ENCODE assay signal across 16 mouse cellular contexts in genomic region chr7:145015463-145016085, GRCm38 (mm10).
DNase-seq lines count a peak whose midpoint lies in the region; ATAC-seq and TF ChIP-seq lines count a peak whose summit lies in the region.
"Had no signal": no experiment of that assay in that cellular context is flagged by ENCODE, and none has a peak within 500 bp of the region (broad histone marks: within the 10 kb centered on the region; RNA-seq: fewer than 3 reads in every experiment).

No protein-coding gene starts in this region.

- 35% methylated on average over 22 of the region's 22 CpGs for WGBS in forebrain, embryonic 11.5 days
- WGBS in forebrain, embryonic 15.5 days: 34% methylated on average over 22 of the region's 22 CpGs
- WGBS in kidney, postnatal 0 days: 34% methylated on average over 22 of the region's 22 CpGs
- 21% methylated on average over 22 of the region's 22 CpGs for WGBS in midbrain, postnatal 0 days

- H3K4me3 ChIP-seq in forebrain, embryonic 11.5 days (ENCODE audit: low read depth, low read length): no peak overlapping the region
- no peak overlapping the region for H3K4me3 ChIP-seq in forebrain, embryonic 15.5 days
- no peak overlapping the region for H3K4me3 ChIP-seq in kidney, postnatal 0 days (replicated peaks; ENCODE audit: low read depth, low read length)
- H3K4me3 ChIP-seq in midbrain, postnatal 0 days (ENCODE audit: low read depth, low read length): no peak overlapping the region
- H3K4me3 ChIP-seq: heart, adult 2 months; left cerebral cortex, adult 2 months; megakaryocyte, embryonic 14.5 days had no signal

- no peaks in the 10 kb centered on the region for H3K9me3 ChIP-seq in forebrain, embryonic 11.5 days (ENCODE audit: control insufficient read depth, low read length)
- H3K9me3 ChIP-seq in forebrain, embryonic 15.5 days: no peaks in the 10 kb centered on the region
- no peaks in the 10 kb centered on the region for H3K9me3 ChIP-seq in kidney, postnatal 0 days (replicated peaks; ENCODE audit: low read length)
- H3K9me3 ChIP-seq in midbrain, postnatal 0 days (ENCODE audit: low read length): no peaks in the 10 kb centered on the region
- H3K9me3 ChIP-seq: G1E; megakaryocyte, embryonic 14.5 days had no signal

- H3K4me2 ChIP-seq in forebrain, embryonic 11.5 days (ENCODE audit: low read depth, low read length, severe bottlenecking): no peak overlapping the region
- no peak overlapping the region for H3K4me2 ChIP-seq in forebrain, embryonic 15.5 days (replicated peaks)
- H3K4me2 ChIP-seq in kidney, postnatal 0 days (ENCODE audit: low read length): no peak overlapping the region
- no peak overlapping the region for H3K4me2 ChIP-seq in midbrain, postnatal 0 days (ENCODE audit: low read depth, low read length, poor library complexity, severe bottlenecking)

- TF ChIP-seq CTCF in kidney, postnatal 0 days (IDR thresholded peaks at IDR 0.05; ENCODE audit: low read depth): peak; percentile 4; the same call in 1 of the 2 replicates
- TF ChIP-seq CTCF in midbrain, postnatal 0 days (IDR thresholded peaks at IDR 0.05): 0 out of 2 replicates have a peak, but pooled peaks have one; percentile 9

- H3K4me1 ChIP-seq in forebrain, embryonic 11.5 days (replicated peaks; ENCODE audit: control insufficient read depth, insufficient read depth, low read length): peaks cover 6% of the 10 kb centered on the region; the same call in 1 of the 2 replicates
- no peaks in the 10 kb centered on the region for H3K4me1 ChIP-seq in forebrain, embryonic 15.5 days
- peaks cover 4% of the 10 kb centered on the region; the same call in 1 of the 2 replicates for H3K4me1 ChIP-seq in kidney, postnatal 0 days (replicated peaks; ENCODE audit: insufficient read depth, low read length)
- peaks cover 2% of the 10 kb centered on the region; the same call in 1 of the 2 replicates for H3K4me1 ChIP-seq in midbrain, postnatal 0 days (ENCODE audit: insufficient read depth, low read length)

- no peak for DNase-seq in forebrain, embryonic 11.5 days (ENCODE audit: low spot score)
- DNase-seq in kidney, postnatal 0 days (ENCODE audit: low spot score): peak; percentile 18
- DNase-seq in kidney, adult 11 months: no peak
- peak; percentile 34 for DNase-seq in embryo, embryonic 9.5 days (ENCODE audit: extremely low spot score)
- DNase-seq in midbrain, postnatal 0 days (ENCODE audit: low spot score): no peak
- DNase-seq in spleen, postnatal 10 days (ENCODE audit: low spot score in 2 of 2): no peak
- DNase-seq: cerebellum, postnatal 14 days; heart, adult 2 months; heart, postnatal 36 days; kidney, postnatal 14 days had no signal

- no peak overlapping the region for H3K27ac ChIP-seq in forebrain, embryonic 11.5 days (ENCODE audit: low read depth, low read length)
- H3K27ac ChIP-seq in forebrain, embryonic 15.5 days (replicated peaks): no peak overlapping the region
- H3K27ac ChIP-seq in kidney, postnatal 0 days: no peak overlapping the region
- H3K27ac ChIP-seq in midbrain, postnatal 0 days (ENCODE audit: low read depth, low read length): no peak overlapping the region
- H3K27ac ChIP-seq: heart, adult 2 months; left cerebral cortex, adult 2 months; stomach, postnatal 0 days had no signal

- no peaks in the 10 kb centered on the region for H3K27me3 ChIP-seq in forebrain, embryonic 11.5 days (ENCODE audit: control insufficient read depth, insufficient read depth, low read length)
- no peaks in the 10 kb centered on the region for H3K27me3 ChIP-seq in forebrain, embryonic 15.5 days
- no peaks in the 10 kb centered on the region for H3K27me3 ChIP-seq in kidney, postnatal 0 days (ENCODE audit: insufficient read depth, low read length)
- no peaks in the 10 kb centered on the region for H3K27me3 ChIP-seq in midbrain, postnatal 0 days (ENCODE audit: insufficient read depth, low read length)

- H3K36me3 ChIP-seq in forebrain, embryonic 11.5 days (ENCODE audit: control insufficient read depth, insufficient read depth, low read length): no peaks in the 10 kb centered on the region
- no peaks in the 10 kb centered on the region for H3K36me3 ChIP-seq in forebrain, embryonic 15.5 days
- no peaks in the 10 kb centered on the region for H3K36me3 ChIP-seq in kidney, postnatal 0 days (ENCODE audit: insufficient read depth, low read length)
- H3K36me3 ChIP-seq in midbrain, postnatal 0 days (ENCODE audit: insufficient read depth, low read length): no peaks in the 10 kb centered on the region
- H3K36me3 ChIP-seq: G1E had no signal

- H3K9ac ChIP-seq in forebrain, embryonic 11.5 days (ENCODE audit: low read length): peak overlapping the region; percentile 23; the same call in 1 of the 2 replicates
- H3K9ac ChIP-seq in forebrain, embryonic 15.5 days (replicated peaks): no peak overlapping the region
- H3K9ac ChIP-seq in kidney, postnatal 0 days (ENCODE audit: low read depth, low read length): no peak overlapping the region
- H3K9ac ChIP-seq in midbrain, postnatal 0 days (replicated peaks; ENCODE audit: low read length, poor library complexity, severe bottlenecking): no peak overlapping the region

- ATAC-seq in forebrain, embryonic 11.5 days (replicated peaks; ENCODE audit: low FRiP score): no peak; the same call in 1 of the 2 replicates
- ATAC-seq in forebrain, embryonic 15.5 days (replicated peaks): no peak
- 0 out of 2 replicates have a peak, but pooled peaks have one; percentile 29 for ATAC-seq in kidney, postnatal 0 days (replicated peaks; ENCODE audit: low FRiP score, low read depth)
- no peak for ATAC-seq in midbrain, postnatal 0 days (ENCODE audit: low FRiP score)
- no peak for ATAC-seq in megakaryocyte-erythroid progenitor cell, adult 5-6 weeks (replicated peaks; ENCODE audit: low FRiP score, low TSS enrichment, poor library complexity, severe bottlenecking)

Comparison
In these comparisons a context has a peak if more than half of its experiments do, and no peak if none do; other contexts are left out.
1. DNase-seq: peak in kidney, postnatal 0 days (single experiment) and embryo, embryonic 9.5 days (single experiment); none in forebrain, embryonic 11.5 days (single experiment), kidney, adult 11 months (single experiment), midbrain, postnatal 0 days (single experiment) and spleen, postnatal 10 days (0 of 2).